Mouse (Mus musculus) lung, postnatal 36 days (tissue): ENCODE data around the gene Tesk1.

Experiments
- DNase-seq: peaks from one replicate; pipeline ENCODE4 v3.0.0; 2022; ENCODE audit warnings: mixed read lengths

The Tesk1 gene

GRCm38 (mm10) chr4:43493186-43493845, 51.6 kb downstream of the Tesk1 start:
- DNase-seq = peak; percentile 97

- no peak for DNase-seq
These were observed 52.1 kb downstream of the Tesk1 start for GRCm38 (mm10) chr4:43493846-43494240.

- no peak for DNase-seq
These were observed 54.8 kb downstream of the Tesk1 start for GRCm38 (mm10) chr4:43496587-43496986.

- no peak for DNase-seq
These were observed 55.7 kb downstream of the Tesk1 start for GRCm38 (mm10) chr4:43497405-43497804.
